In the genomic region with DNA sequence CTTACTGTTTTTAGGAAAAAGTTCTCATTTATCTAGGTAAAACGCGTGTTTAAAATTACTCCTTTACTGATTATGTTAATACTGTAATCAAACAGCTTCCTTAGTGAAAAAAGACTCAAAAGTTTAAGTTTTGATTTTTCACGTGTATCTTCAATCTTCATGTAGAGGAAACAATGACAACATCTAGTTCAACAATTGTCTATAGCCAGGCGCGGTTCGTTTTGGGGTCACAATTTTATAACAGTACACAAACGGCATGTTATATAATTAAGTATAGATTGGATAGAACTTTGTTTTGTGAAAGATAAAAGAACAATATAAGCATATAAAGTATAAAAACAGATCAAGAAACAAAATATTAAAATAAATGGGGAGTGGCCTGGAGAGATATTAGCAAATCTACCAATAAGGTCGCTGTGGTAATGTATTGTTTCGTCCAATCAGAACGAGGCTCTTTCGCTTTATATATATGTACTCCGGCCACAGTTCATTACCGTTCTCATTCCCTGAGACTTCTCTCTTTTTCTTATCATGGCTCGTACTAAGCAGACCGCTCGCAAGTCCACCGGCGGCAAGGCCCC, we compare ENCODE assay signal across 8 mouse cellular contexts. TPM values are rescaled to one million over a fixed set of nuclear protein-coding genes. Genes with fewer than 3 reads are reported as not detected.
DNase-seq lines count a peak whose midpoint lies in the region; ATAC-seq and TF ChIP-seq lines count a peak whose summit lies in the region.

A gene (plus strand): TSS at position 493 of the 581 bp plus-strand sequence.

- ATAC-seq in kidney, embryonic 14.5 days (ENCODE audit: low FRiP score, low TSS enrichment) = peak; percentile 66
- peak; percentile 67 for ATAC-seq in kidney, postnatal 0 days (replicated peaks; ENCODE audit: low FRiP score, low read depth)
- peak; percentile 40 for ATAC-seq in liver, embryonic 16.5 days (ENCODE audit: low read depth)
- ATAC-seq in neural tube, embryonic 13.5 days (ENCODE audit: low read depth) = peak; percentile 60

- no peak for TF ChIP-seq CTCF in kidney, postnatal 0 days (IDR thresholded peaks at IDR 0.05; ENCODE audit: low read depth)

- H3K4me1 ChIP-seq in kidney, embryonic 14.5 days (ENCODE audit: control insufficient read depth, insufficient read depth, low read length) = 0 out of 2 replicates have a peak, but pooled peaks cover 6% of the 10 kb centered on the region
- H3K4me1 ChIP-seq in kidney, postnatal 0 days (replicated peaks; ENCODE audit: insufficient read depth, low read length) = peaks cover 13% of the 10 kb centered on the region; the same call in 1 of the 2 replicates
- peaks cover 12% of the 10 kb centered on the region for H3K4me1 ChIP-seq in liver, embryonic 16.5 days (ENCODE audit: control insufficient read depth, low read depth, low read length)
- peaks cover 38% of the 10 kb centered on the region for H3K4me1 ChIP-seq in neural tube, embryonic 13.5 days (replicated peaks)

- H3K9ac ChIP-seq in kidney, embryonic 14.5 days (ENCODE audit: low read depth, low read length) = peak within 1 kb of the TSS; percentile 80
- peak within 1 kb of the TSS; percentile 53; the same call in 1 of the 2 replicates for H3K9ac ChIP-seq in kidney, postnatal 0 days (ENCODE audit: low read depth, low read length)
- peak within 1 kb of the TSS; percentile 77 for H3K9ac ChIP-seq in liver, embryonic 16.5 days (ENCODE audit: low read depth, low read length)
- H3K9ac ChIP-seq in neural tube, embryonic 13.5 days = peak within 1 kb of the TSS; percentile 78

- H3K9me3 ChIP-seq in kidney, embryonic 14.5 days (ENCODE audit: control insufficient read depth, low read length) = no peaks in the 10 kb centered on the region
- no peaks in the 10 kb centered on the region for H3K9me3 ChIP-seq in kidney, postnatal 0 days (replicated peaks; ENCODE audit: low read length)
- H3K9me3 ChIP-seq in liver, embryonic 16.5 days (replicated peaks; ENCODE audit: control insufficient read depth, low read length) = no peaks in the 10 kb centered on the region
- H3K9me3 ChIP-seq in neural tube, embryonic 13.5 days = no peaks in the 10 kb centered on the region

- H3K36me3 ChIP-seq in kidney, embryonic 14.5 days (ENCODE audit: control insufficient read depth, insufficient read depth, low read length) = no peaks in the 10 kb centered on the region
- H3K36me3 ChIP-seq in kidney, postnatal 0 days (ENCODE audit: insufficient read depth, low read length) = no peaks in the 10 kb centered on the region
- H3K36me3 ChIP-seq in liver, embryonic 16.5 days (ENCODE audit: control insufficient read depth, insufficient read depth) = no peaks in the 10 kb centered on the region
- H3K36me3 ChIP-seq in neural tube, embryonic 13.5 days = no peaks in the 10 kb centered on the region

- H3K4me3 ChIP-seq in kidney, embryonic 14.5 days (ENCODE audit: low read length) = peak within 1 kb of the TSS; percentile 54
- peak within 1 kb of the TSS; percentile 32 for H3K4me3 ChIP-seq in kidney, postnatal 0 days (replicated peaks; ENCODE audit: low read depth, low read length)
- peak within 1 kb of the TSS; percentile 64 for H3K4me3 ChIP-seq in liver, embryonic 16.5 days (ENCODE audit: low read depth, low read length)
- H3K4me3 ChIP-seq in neural tube, embryonic 13.5 days = peak within 1 kb of the TSS; percentile 42

- DNase-seq in kidney, adult 8-10 months = no peak
- peak; percentile 96 for DNase-seq in c-Kit-positive CD71-positive TER-119-positive erythroid progenitor cells, embryonic 14.5 days (ENCODE audit: low spot score)
- peak; percentile 66 to 68 for DNase-seq in heart, adult 18-20 months
- DNase-seq in kidney, postnatal 0 days (ENCODE audit: low spot score) = peak; percentile 98
- DNase-seq in ovary, adult 18-20 months (ENCODE audit: low spot score) = no peak

- H3K27ac ChIP-seq in kidney, embryonic 14.5 days (ENCODE audit: low read depth, low read length) = peak within 1 kb of the TSS; percentile 94
- peak within 1 kb of the TSS; percentile 84 for H3K27ac ChIP-seq in kidney, postnatal 0 days
- H3K27ac ChIP-seq in liver, embryonic 16.5 days (ENCODE audit: low read length) = peak within 1 kb of the TSS; percentile 96
- H3K27ac ChIP-seq in neural tube, embryonic 13.5 days (replicated peaks) = peak within 1 kb of the TSS; percentile 84

- peak within 1 kb of the TSS; percentile 60 for H3K4me2 ChIP-seq in kidney, embryonic 14.5 days (replicated peaks; ENCODE audit: low read depth, low read length)
- H3K4me2 ChIP-seq in kidney, postnatal 0 days (ENCODE audit: low read length) = peak within 1 kb of the TSS; percentile 59
- H3K4me2 ChIP-seq in liver, embryonic 16.5 days (ENCODE audit: low read depth, low read length) = peak within 1 kb of the TSS; percentile 70
- H3K4me2 ChIP-seq in neural tube, embryonic 13.5 days = peak within 1 kb of the TSS; percentile 81

- H3K27me3 ChIP-seq in kidney, embryonic 14.5 days (ENCODE audit: control insufficient read depth, insufficient read depth, low read length) = no peaks in the 10 kb centered on the region
- H3K27me3 ChIP-seq in kidney, postnatal 0 days (ENCODE audit: insufficient read depth, low read length) = no peaks in the 10 kb centered on the region
- no peaks in the 10 kb centered on the region for H3K27me3 ChIP-seq in liver, embryonic 16.5 days (ENCODE audit: control insufficient read depth, insufficient read depth, low read depth, low read length)
- no peaks in the 10 kb centered on the region for H3K27me3 ChIP-seq in neural tube, embryonic 13.5 days

- under 1% methylated on average over 18 of the region's 18 CpGs for WGBS in kidney, embryonic 14.5 days
- WGBS in kidney, postnatal 0 days = 0% methylated on average over 18 of the region's 18 CpGs
- under 1% methylated on average over 18 of the region's 18 CpGs for WGBS in liver, embryonic 16.5 days (ENCODE audit: insufficient replicate concordance)
- under 1% methylated on average over 18 of the region's 18 CpGs for WGBS in neural tube, embryonic 13.5 days

RNA-seq across cellular contexts. Expression of the gene that starts here (rescaled TPM):
- 12.0 and 14.7 TPM in 2 replicates for polyA plus RNA-seq in kidney, embryonic 14.5 days (2014; fragmentation: Nextera tagmentation; extraction: Ambion mirVana)
- total RNA-seq in heart, adult 18-20 months (2021) = 1 to 10 TPM; 2.4 to 2.5 TPM
- polyA plus RNA-seq in kidney, postnatal 0 days (2015; fragmentation: Nextera tagmentation; extraction: Ambion mirVana) = 2.6 and 4.2 TPM in 2 replicates
- polyA plus RNA-seq in liver, embryonic 16.5 days (2015; fragmentation: Nextera tagmentation; extraction: Ambion mirVana) = 6.6 and 7.7 TPM in 2 replicates
- polyA plus RNA-seq in neural tube, embryonic 13.5 days (2015; fragmentation: Nextera tagmentation; extraction: Ambion mirVana) = 0.63 and 2.0 TPM in 2 replicates

Comparison
In these comparisons a context has a peak if more than half of its experiments do, and no peak if none do; other contexts are left out.
1. DNase-seq: peak in c-Kit-positive CD71-positive TER-119-positive erythroid progenitor cells, embryonic 14.5 days (single experiment), heart, adult 18-20 months (2 of 2) and kidney, postnatal 0 days (single experiment); none in kidney, adult 8-10 months (0 of 2) and ovary, adult 18-20 months (single experiment).
2. Peak in every context shown above with its lines, with median percentiles within 50 percentile points of each other: ATAC-seq, H3K27ac ChIP-seq, H3K4me2 ChIP-seq, H3K4me3 ChIP-seq and H3K9ac ChIP-seq.